Mouse (Mus musculus): ENCODE results near the gene Trim3.

DNA sequence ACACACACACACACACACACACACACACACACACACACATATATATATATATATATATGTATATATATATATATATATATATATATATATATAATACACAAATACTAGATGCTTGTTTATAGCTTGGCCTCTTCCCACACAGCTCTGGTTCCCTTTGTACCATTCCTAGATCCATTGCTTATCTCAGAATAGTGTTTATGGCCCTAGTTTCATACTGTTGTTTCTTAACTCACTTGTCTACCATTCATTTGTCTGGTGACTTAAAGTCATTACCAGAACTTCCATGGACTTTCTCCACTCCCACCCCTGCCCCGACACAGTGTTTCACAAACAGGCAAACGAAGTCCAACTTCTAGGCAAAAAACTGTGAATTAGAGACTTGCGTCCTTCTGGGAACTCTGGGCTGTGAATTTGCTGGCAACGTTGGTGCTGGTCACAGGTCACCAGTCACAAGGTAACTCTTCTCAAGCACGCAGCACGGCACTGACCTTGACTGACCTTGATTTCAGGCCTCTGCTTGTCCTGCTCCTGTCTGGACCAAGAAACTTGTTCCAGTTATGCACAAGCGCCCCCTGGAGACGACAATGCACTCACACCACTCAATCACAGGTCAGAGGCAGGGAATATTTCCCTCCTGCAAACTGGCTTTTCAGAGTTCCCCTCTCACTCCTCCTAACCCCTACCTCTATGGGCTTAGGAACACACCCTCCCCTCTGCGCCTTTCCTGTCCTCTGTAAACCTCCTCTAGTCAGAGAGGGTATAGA, 30.3 kb downstream of the Trim3 start:
- no peak for TF ChIP-seq GATA1 (IDR thresholded peaks at IDR 0.05; ENCODE audit: low read length)
- no peak for TF ChIP-seq TAL1 (IDR thresholded peaks at IDR 0.05; ENCODE audit: low read length)

Data from erythroblast, embryonic 14.5 days (primary cell).